Mouse (Mus musculus): ENCODE data around the gene Ssxb9. TPM values are rescaled to one million over a fixed set of nuclear protein-coding genes. Genes with fewer than 3 reads are reported as not detected.

Ssxb9 gene
- not detected for polyA plus RNA-seq (2014; fragmentation: Illumina TruSeq; extraction: RNeasy Lipid Tissue Mini Kit (QIAGEN cat#74804))

DNA sequence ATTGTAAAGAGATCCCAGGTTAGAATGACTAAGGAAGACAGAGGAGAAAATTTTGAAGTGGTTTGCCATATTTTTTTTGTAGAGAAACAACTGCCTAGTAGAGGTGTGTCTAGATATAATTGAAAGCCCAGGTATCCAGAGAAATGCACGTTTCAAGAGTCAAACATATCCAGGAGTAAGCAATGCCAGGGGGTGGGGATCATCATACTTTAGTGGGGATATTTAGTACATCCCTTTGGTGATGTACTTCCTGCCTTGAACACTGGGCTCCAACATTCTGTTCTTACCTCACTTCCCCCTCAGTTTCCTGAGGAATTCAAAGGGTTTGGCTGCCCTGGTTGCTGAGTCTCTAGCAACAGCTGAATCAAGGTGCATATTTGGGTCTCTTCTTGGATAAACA lies at the start of gene Ssxb9:
Gene Ssxb9, plus strand, starts transcription at position 301 of the 400 bp plus-strand sequence.

DNA sequence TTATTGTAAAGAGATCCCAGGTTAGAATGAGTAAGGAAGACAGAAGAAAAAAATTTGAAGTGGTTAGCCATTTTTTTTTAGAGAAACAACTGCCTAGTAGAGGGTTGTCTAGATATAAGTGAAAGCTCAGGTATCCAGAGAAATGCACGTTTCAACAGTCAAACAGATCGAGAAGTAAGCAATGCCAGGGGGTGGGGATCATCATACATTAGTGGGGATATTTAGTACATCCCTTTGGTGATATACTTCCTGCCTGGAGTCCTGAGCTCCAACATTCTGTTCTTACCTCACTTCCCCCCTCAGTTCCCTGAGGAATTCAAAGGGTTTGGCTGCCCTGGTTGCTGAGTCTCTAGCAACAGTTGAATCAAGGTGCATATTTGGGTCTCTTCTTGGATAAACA lies 39.7 kb upstream of the Ssxb9 start, which contains the start of gene Ssxb10:
Gene Ssxb10, plus strand, starts transcription at position 301 of the 400 bp plus-strand sequence.

DNA sequence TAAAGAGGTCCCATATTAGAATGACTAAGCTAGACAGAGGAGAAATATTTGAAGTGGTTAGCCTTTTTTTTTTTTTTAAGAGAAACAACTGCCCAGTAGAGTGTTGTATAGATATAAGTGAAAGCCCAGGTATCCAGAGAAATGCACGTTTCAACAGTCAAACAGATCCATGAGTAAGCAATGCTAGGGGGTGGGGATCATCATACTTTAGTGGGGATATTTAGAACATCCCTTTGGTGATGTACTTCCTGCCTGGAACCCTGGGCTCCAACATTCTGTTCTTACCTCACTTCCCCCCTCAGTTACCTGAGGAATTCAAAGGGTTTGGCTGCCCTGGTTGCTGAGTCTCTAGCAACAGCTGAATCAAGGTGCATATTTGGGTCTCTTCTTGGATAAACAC lies 46.2 kb downstream of the Ssxb9 start, which contains the start of gene Ssxb1:
Gene Ssxb1, plus strand, starts transcription at position 301 of the 400 bp plus-strand sequence.

Other genes starting within 250 kb of the Ssxb9 start
- gene Wdr13, start 234.1 kb upstream of the Ssxb9 start, polyA plus RNA-seq (2014; fragmentation: Illumina TruSeq; extraction: RNeasy Lipid Tissue Mini Kit (QIAGEN cat#74804)): 47.5 TPM
- 978 TPM for gene Rbm3, start 221.1 kb upstream of the Ssxb9 start, polyA plus RNA-seq (2014; fragmentation: Illumina TruSeq; extraction: RNeasy Lipid Tissue Mini Kit (QIAGEN cat#74804))
- not detected for gene Tbc1d25, start 190.8 kb upstream of the Ssxb9 start, polyA plus RNA-seq (2014; fragmentation: Illumina TruSeq; extraction: RNeasy Lipid Tissue Mini Kit (QIAGEN cat#74804))
- 13.7 TPM for gene Ebp, start 173.5 kb upstream of the Ssxb9 start, polyA plus RNA-seq (2014; fragmentation: Illumina TruSeq; extraction: RNeasy Lipid Tissue Mini Kit (QIAGEN cat#74804))
- gene Porcn, start 160.5 kb upstream of the Ssxb9 start, polyA plus RNA-seq (2014; fragmentation: Illumina TruSeq; extraction: RNeasy Lipid Tissue Mini Kit (QIAGEN cat#74804)): 2.8 TPM
- 16.3 TPM for gene Ftsj1, start 114.6 kb upstream of the Ssxb9 start, polyA plus RNA-seq (2014; fragmentation: Illumina TruSeq; extraction: RNeasy Lipid Tissue Mini Kit (QIAGEN cat#74804))
- gene Slc38a5, start 95.8 kb upstream of the Ssxb9 start, polyA plus RNA-seq (2014; fragmentation: Illumina TruSeq; extraction: RNeasy Lipid Tissue Mini Kit (QIAGEN cat#74804)): 22.9 TPM
- not detected for gene Ssxb10, start 39.6 kb upstream of the Ssxb9 start, polyA plus RNA-seq (2014; fragmentation: Illumina TruSeq; extraction: RNeasy Lipid Tissue Mini Kit (QIAGEN cat#74804))
- gene Ssxb1, start 46.3 kb downstream of the Ssxb9 start, polyA plus RNA-seq (2014; fragmentation: Illumina TruSeq; extraction: RNeasy Lipid Tissue Mini Kit (QIAGEN cat#74804)): not detected
- not detected for gene Ssxb2, start 94.7 kb downstream of the Ssxb9 start, polyA plus RNA-seq (2014; fragmentation: Illumina TruSeq; extraction: RNeasy Lipid Tissue Mini Kit (QIAGEN cat#74804))
- not detected for gene Gm14459, start 158.0 kb downstream of the Ssxb9 start, polyA plus RNA-seq (2014; fragmentation: Illumina TruSeq; extraction: RNeasy Lipid Tissue Mini Kit (QIAGEN cat#74804))
- gene Ssxb6, start 181.3 kb downstream of the Ssxb9 start, polyA plus RNA-seq (2014; fragmentation: Illumina TruSeq; extraction: RNeasy Lipid Tissue Mini Kit (QIAGEN cat#74804)): not detected
- gene Ssxb3, start 224.8 kb downstream of the Ssxb9 start, polyA plus RNA-seq (2014; fragmentation: Illumina TruSeq; extraction: RNeasy Lipid Tissue Mini Kit (QIAGEN cat#74804)): not detected